Mouse (Mus musculus) ES-E14 (cell line): ENCODE data around the gene Cyp2d11.

Source experiments
- CHD2 ChIP-seq: IDR thresholded peaks from 2 replicates; pipeline ENCODE4 v1.6.1; 2014; ENCODE audit warnings: mild to moderate bottlenecking, low read depth, low read length, inconsistent platforms
- ZC3H11A ChIP-seq: IDR thresholded peaks from 2 replicates; pipeline ENCODE4 v1.6.1; 2012; ENCODE audit warnings: low read depth, mild to moderate bottlenecking, inconsistent platforms, low read length, borderline replicate concordance

- TF ChIP-seq CHD2 (no peak), ZC3H11A (peak; percentile 40; the same call in 1 of the 2 replicates)
These were observed 39.5 kb downstream of the Cyp2d11 start, which contains the start of gene Ndufa6 for GRCm38 (mm10) chr15:82354126-82354945.
